9 mouse cellular contexts compared by ENCODE assay signal in the genomic region with DNA sequence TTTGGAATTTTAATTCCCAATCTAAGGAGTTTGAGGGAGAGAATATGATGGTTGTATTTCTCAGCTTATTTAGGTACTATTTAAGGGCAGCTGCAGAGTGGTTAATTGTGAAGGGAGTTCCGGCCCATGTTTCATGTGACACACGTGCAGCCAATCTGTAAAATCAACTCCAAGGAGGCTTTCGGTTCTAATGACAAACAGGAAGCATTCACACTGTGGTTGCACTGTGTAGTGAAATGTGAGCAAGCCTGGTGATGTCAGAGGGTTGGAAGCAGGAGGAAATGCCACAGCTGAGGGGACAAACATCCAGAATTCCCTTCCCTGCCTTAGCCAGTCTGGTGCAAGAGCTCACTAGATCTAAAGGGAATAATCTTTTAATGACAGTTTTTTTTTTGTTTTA. TPM values are rescaled to one million over a fixed set of nuclear protein-coding genes. Genes with fewer than 3 reads are reported as not detected.
DNase-seq lines count a peak whose midpoint lies in the region; ATAC-seq and TF ChIP-seq lines count a peak whose summit lies in the region.
"Had no signal": no experiment of that assay in that cellular context is flagged by ENCODE, and none has a peak within 500 bp of the region (broad histone marks: within the 10 kb centered on the region; RNA-seq: fewer than 3 reads in every experiment).

No protein-coding gene starts in this region.

- 22% methylated on average over 3 of the region's 3 CpGs for WGBS in embryonic facial prominence, embryonic 11.5 days
- WGBS in midbrain, embryonic 16.5 days = 41% methylated on average over 3 of the region's 3 CpGs
- WGBS in hindbrain, postnatal 0 days = 53% methylated on average over 3 of the region's 3 CpGs
- WGBS in midbrain, embryonic 13.5 days = 52% methylated on average over 3 of the region's 3 CpGs

- no peaks in the 10 kb centered on the region for H3K9me3 ChIP-seq in embryonic facial prominence, embryonic 11.5 days (replicated peaks; ENCODE audit: control insufficient read depth, low read length)
- H3K9me3 ChIP-seq in midbrain, embryonic 16.5 days (replicated peaks; ENCODE audit: control insufficient read depth, low read length, poor library complexity, severe bottlenecking) = no peaks in the 10 kb centered on the region
- H3K9me3 ChIP-seq in hindbrain, postnatal 0 days (ENCODE audit: low read length) = no peaks in the 10 kb centered on the region
- H3K9me3 ChIP-seq in midbrain, embryonic 13.5 days = no peaks in the 10 kb centered on the region

- H3K4me2 ChIP-seq in embryonic facial prominence, embryonic 11.5 days (ENCODE audit: low read depth, low read length) = no peak overlapping the region
- no peak overlapping the region for H3K4me2 ChIP-seq in midbrain, embryonic 16.5 days (ENCODE audit: low read length)
- no peak overlapping the region for H3K4me2 ChIP-seq in hindbrain, postnatal 0 days (ENCODE audit: low read depth, low read length)
- no peak overlapping the region for H3K4me2 ChIP-seq in midbrain, embryonic 13.5 days (replicated peaks)

- no peak overlapping the region for H3K9ac ChIP-seq in embryonic facial prominence, embryonic 11.5 days (replicated peaks; ENCODE audit: low read length)
- no peak overlapping the region for H3K9ac ChIP-seq in midbrain, embryonic 16.5 days (ENCODE audit: low read depth, low read length)
- no peak overlapping the region for H3K9ac ChIP-seq in hindbrain, postnatal 0 days (replicated peaks; ENCODE audit: low read length)
- H3K9ac ChIP-seq in midbrain, embryonic 13.5 days (replicated peaks) = no peak overlapping the region

- no peaks in the 10 kb centered on the region for H3K4me1 ChIP-seq in embryonic facial prominence, embryonic 11.5 days (ENCODE audit: control insufficient read depth, insufficient read depth, low read length)
- H3K4me1 ChIP-seq in midbrain, embryonic 16.5 days (ENCODE audit: control insufficient read depth, insufficient read depth, low read length) = no peaks in the 10 kb centered on the region; the same call in 1 of the 2 replicates
- no peaks in the 10 kb centered on the region for H3K4me1 ChIP-seq in hindbrain, postnatal 0 days (ENCODE audit: insufficient read depth, low read length)
- peaks cover 15% of the 10 kb centered on the region for H3K4me1 ChIP-seq in midbrain, embryonic 13.5 days (replicated peaks)

- H3K27ac ChIP-seq in embryonic facial prominence, embryonic 11.5 days (replicated peaks; ENCODE audit: low read depth, low read length) = no peak overlapping the region
- no peak overlapping the region for H3K27ac ChIP-seq in midbrain, embryonic 16.5 days (ENCODE audit: low read length)
- no peak overlapping the region for H3K27ac ChIP-seq in hindbrain, postnatal 0 days
- no peak overlapping the region for H3K27ac ChIP-seq in midbrain, embryonic 13.5 days
- H3K27ac ChIP-seq: macrophage had no signal

- DNase-seq in Muller cell, postnatal 12 days (ENCODE audit: inconsistent ontology term) = peak; percentile 86
- peak; percentile 58 for DNase-seq in embryonic facial prominence, embryonic 11.5 days (ENCODE audit: low spot score)
- peak; percentile 58 for DNase-seq in lung, postnatal 4 days
- no peak for DNase-seq in hindbrain, postnatal 0 days (ENCODE audit: low spot score)
- no peak for DNase-seq in cerebellum, adult 11-12 months

- no peak for ATAC-seq in embryonic facial prominence, embryonic 11.5 days (replicated peaks; ENCODE audit: insufficient number of reproducible peaks, low FRiP score, low TSS enrichment, low read depth)
- ATAC-seq in inflammation-experienced regulatory T-cells, adult 6 months = peak; percentile 88
- ATAC-seq in midbrain, embryonic 16.5 days = no peak; the same call in 1 of the 2 replicates
- no peak for ATAC-seq in hindbrain, postnatal 0 days
- no peak for ATAC-seq in midbrain, embryonic 13.5 days

- TF ChIP-seq CTCF in hindbrain, postnatal 0 days (IDR thresholded peaks at IDR 0.05; ENCODE audit: low read depth) = no peak

- H3K36me3 ChIP-seq in embryonic facial prominence, embryonic 11.5 days (replicated peaks; ENCODE audit: control insufficient read depth, insufficient read depth, low read depth, low read length) = no peaks in the 10 kb centered on the region
- no peaks in the 10 kb centered on the region for H3K36me3 ChIP-seq in midbrain, embryonic 16.5 days (ENCODE audit: control insufficient read depth, insufficient read depth, low read length)
- H3K36me3 ChIP-seq in hindbrain, postnatal 0 days (ENCODE audit: insufficient read depth, low read length) = no peaks in the 10 kb centered on the region
- H3K36me3 ChIP-seq in midbrain, embryonic 13.5 days = no peaks in the 10 kb centered on the region

- H3K4me3 ChIP-seq in embryonic facial prominence, embryonic 11.5 days (ENCODE audit: low read depth, low read length) = no peak overlapping the region
- H3K4me3 ChIP-seq in midbrain, embryonic 16.5 days (ENCODE audit: low read depth, low read length) = no peak overlapping the region
- H3K4me3 ChIP-seq in hindbrain, postnatal 0 days (ENCODE audit: low read length) = no peak overlapping the region
- no peak overlapping the region for H3K4me3 ChIP-seq in midbrain, embryonic 13.5 days (replicated peaks)

- H3K27me3 ChIP-seq in embryonic facial prominence, embryonic 11.5 days (ENCODE audit: control insufficient read depth, insufficient read depth, low read length) = no peaks in the 10 kb centered on the region
- H3K27me3 ChIP-seq in midbrain, embryonic 16.5 days (ENCODE audit: control insufficient read depth, insufficient read depth, low read depth, low read length) = no peaks in the 10 kb centered on the region; the same call in 1 of the 2 replicates
- H3K27me3 ChIP-seq in hindbrain, postnatal 0 days (ENCODE audit: insufficient read depth, low read length) = no peaks in the 10 kb centered on the region
- 0 out of 2 replicates have a peak, but pooled peaks cover 12% of the 10 kb centered on the region for H3K27me3 ChIP-seq in midbrain, embryonic 13.5 days

RNA-seq across cellular contexts. Expression of gene Otud1, which starts 8.3 kb away (rescaled TPM):
- polyA plus RNA-seq in embryonic facial prominence, embryonic 11.5 days (2014; fragmentation: Nextera tagmentation; extraction: Ambion mirVana) = 0.98 and 1.1 TPM in 2 replicates
- 1 to 10 TPM in 2 of 3 experiments, under 1 TPM in 1; 0.62 to 2.4 (median 1.7) TPM for polyA plus RNA-seq in inflammation-experienced regulatory T-cells, adult 6 months (2017; shearing (Covaris generic))
- polyA plus RNA-seq in midbrain, embryonic 16.5 days (2015; fragmentation: Nextera tagmentation; extraction: Ambion mirVana) = 0.80 and 1.1 TPM in 2 replicates
- 7.9 and 12.9 TPM in 2 replicates for total RNA-seq in hindbrain, postnatal 0 days (2014; rRNA removed)
- polyA plus RNA-seq in hindbrain, postnatal 0 days (2015; fragmentation: Nextera tagmentation; extraction: Ambion mirVana) = 3.0 and 3.3 TPM in 2 replicates
- 0.82 and 0.92 TPM in 2 replicates for polyA plus RNA-seq in midbrain, embryonic 13.5 days (2015; fragmentation: Nextera tagmentation; extraction: Ambion mirVana)

Comparison
In these comparisons a context has a peak if more than half of its experiments do, and no peak if none do; other contexts are left out.
1. DNase-seq: peak in Muller cell, postnatal 12 days (single experiment), embryonic facial prominence, embryonic 11.5 days (single experiment) and lung, postnatal 4 days (2 of 2); none in hindbrain, postnatal 0 days (single experiment) and cerebellum, adult 11-12 months (single experiment).